Mouse (Mus musculus) MEL (cell line): ENCODE measurements at regions not wholly inside any gene's neighbourhood (a gene's known extent, or its start where the extent isn't known, plus 50 kb on each side); places are given as distances from the start of the nearest gene placed in this dataset.

Experiments used
- DNase-seq: peaks from one replicate; pipeline ENCODE4 v3.0.0; 2011; ENCODE audit warnings: low read depth, low spot score
- H3K27ac ChIP-seq: 2 replicates; pipeline ENCODE4 v1.5.1; 2012; ENCODE audit warnings: low read depth, mild to moderate bottlenecking, control low read depth, low read length, moderate library complexity; ENCODE audit not compliant: control insufficient read depth
- H3K27me3 ChIP-seq, 2 experiments: fragments of 150-350 bp in 1 of 2; sonication (generic) in 1 of 2; 2 replicates each; pipeline ENCODE4 v1.6.1; 2012; ENCODE audit warnings: low read length in 2 of 2, mild to moderate bottlenecking in 2 of 2, improper control_type of control experiment in 1 of 2, moderate library complexity in 1 of 2; ENCODE audit not compliant: insufficient read depth in 2 of 2, control insufficient read depth in 1 of 2
- H3K36me3 ChIP-seq, 2 experiments: 2 replicates each; pipeline ENCODE4 v1.6.1; 2012 to 2014; ENCODE audit warnings: low read length in 2 of 2, improper control_type of control experiment in 1 of 2, inconsistent platforms in 1 of 2, mild to moderate bottlenecking in 1 of 2; ENCODE audit not compliant: insufficient read depth in 2 of 2, control insufficient read depth in 1 of 2
- H3K4me1 ChIP-seq, 2 experiments: fragments of 150-350 bp in 1 of 2; sonication (generic) in 1 of 2; 2 replicates each; pipeline ENCODE4 v1.6.1; 2012; ENCODE audit warnings: low read length in 2 of 2, improper control_type of control experiment in 1 of 2, mild to moderate bottlenecking in 1 of 2; ENCODE audit not compliant: insufficient read depth in 2 of 2, control insufficient read depth in 1 of 2
- H3K4me3 ChIP-seq, 2 experiments: fragments of 150-350 bp in 1 of 2; sonication (generic) in 1 of 2; 2 replicates each; pipeline ENCODE4 v1.5.1; 2012; ENCODE audit warnings: low read depth in 2 of 2, low read length in 2 of 2, mild to moderate bottlenecking in 2 of 2, moderate library complexity in 2 of 2, control low read depth in 1 of 2, improper control_type of control experiment in 1 of 2; ENCODE audit not compliant: control insufficient read depth in 1 of 2, insufficient read depth in 1 of 2
- H3K79me2 ChIP-seq: 2 replicates; pipeline ENCODE4 v1.6.1; 2012; ENCODE audit warnings: mild to moderate bottlenecking, low read length, moderate library complexity; ENCODE audit not compliant: control insufficient read depth, poor library complexity, insufficient read depth
- H3K9ac ChIP-seq: 2 replicates; pipeline ENCODE4 v1.6.1; 2012; ENCODE audit warnings: low read depth, mild to moderate bottlenecking, control low read depth, low read length, moderate library complexity; ENCODE audit not compliant: control insufficient read depth, poor library complexity, severe bottlenecking
- H3K9me3 ChIP-seq: fragments of 150-350 bp; sonication (generic); replicated peaks from 2 replicates; pipeline ENCODE4 v1.6.1; 2012; ENCODE audit warnings: mild to moderate bottlenecking, low read length, improper control_type of control experiment, moderate library complexity; ENCODE audit not compliant: insufficient read depth
- BHLHE40 ChIP-seq: IDR thresholded peaks from 2 replicates; pipeline ENCODE4 v1.6.1; 2012; ENCODE audit warnings: low read depth, mild to moderate bottlenecking, inconsistent platforms, low read length, improper control_type of control experiment, borderline replicate concordance
- ELF1 ChIP-seq: IDR thresholded peaks from 2 replicates; pipeline ENCODE4 v1.6.1; 2014; ENCODE audit warnings: low read depth, mild to moderate bottlenecking, inconsistent platforms, low read length, improper control_type of control experiment, moderate library complexity
- EP300 ChIP-seq, 2 experiments: IDR thresholded peaks; 2 replicates each; pipeline ENCODE4 v1.6.1; 2011; ENCODE audit warnings: improper control_type of control experiment in 2 of 2, low read length in 2 of 2, low read depth in 1 of 2, mild to moderate bottlenecking in 1 of 2
- ETS1 ChIP-seq: IDR thresholded peaks from 2 replicates; pipeline ENCODE4 v1.6.1; 2012; ENCODE audit warnings: low read depth, mild to moderate bottlenecking, inconsistent platforms, low read length, improper control_type of control experiment, moderate library complexity
- HCFC1 ChIP-seq: IDR thresholded peaks from 2 replicates; pipeline ENCODE4 v1.6.1; 2012; ENCODE audit warnings: low read depth, mild to moderate bottlenecking, inconsistent platforms, low read length, improper control_type of control experiment, moderate library complexity
- JUND ChIP-seq: IDR thresholded peaks from 2 replicates; pipeline ENCODE4 v1.6.1; 2011; ENCODE audit warnings: low read depth, mild to moderate bottlenecking, improper control_type of control experiment, low read length
- KAT2A ChIP-seq: conservative IDR thresholded peaks from 2 replicates; pipeline ENCODE4 v1.6.1; 2012; ENCODE audit warnings: low read depth, low read length, improper control_type of control experiment, inconsistent platforms
- MAFK ChIP-seq: IDR thresholded peaks from 2 replicates; pipeline ENCODE4 v1.6.1; 2011; ENCODE audit warnings: low read depth, mild to moderate bottlenecking, low read length, improper control_type of control experiment, borderline replicate concordance
- MAX ChIP-seq: IDR thresholded peaks from 2 replicates; pipeline ENCODE4 v1.6.1; 2011; ENCODE audit warnings: low read length, improper control_type of control experiment
- MEF2A ChIP-seq: IDR thresholded peaks from 2 replicates; pipeline ENCODE4 v1.6.1; 2014; ENCODE audit warnings: low read depth, mild to moderate bottlenecking, inconsistent platforms, low read length, improper control_type of control experiment; ENCODE audit not compliant: poor library complexity, insufficient replicate concordance, severe bottlenecking; ENCODE audit errors: extremely low read depth
- MYB ChIP-seq: IDR thresholded peaks from 2 replicates; pipeline ENCODE4 v1.6.1; 2011; ENCODE audit warnings: mild to moderate bottlenecking, low read depth, low read length, improper control_type of control experiment
- NELFE ChIP-seq: IDR thresholded peaks from 2 replicates; pipeline ENCODE4 v1.6.1; 2011; ENCODE audit warnings: low read depth, low read length, improper control_type of control experiment
- NRF1 ChIP-seq: IDR thresholded peaks from 2 replicates; pipeline ENCODE4 v1.6.1; 2014; ENCODE audit warnings: low read depth, mild to moderate bottlenecking, inconsistent platforms, low read length, improper control_type of control experiment, moderate library complexity; ENCODE audit not compliant: poor library complexity, insufficient read depth, severe bottlenecking
- POLR2A ChIP-seq, 2 experiments: IDR thresholded peaks; 2 replicates each; pipeline ENCODE4 v1.6.1; 2011 to 2012; ENCODE audit warnings: low read length in 2 of 2, mild to moderate bottlenecking in 2 of 2, control low read depth in 1 of 2, improper control_type of control experiment in 1 of 2, low read depth in 1 of 2, moderate library complexity in 1 of 2; ENCODE audit not compliant: control insufficient read depth in 1 of 2, insufficient read depth in 1 of 2, poor library complexity in 1 of 2
- POLR2AphosphoS5 ChIP-seq: IDR thresholded peaks from 2 replicates; pipeline ENCODE4 v1.6.1; 2012; ENCODE audit warnings: low read depth, borderline replicate concordance, mild to moderate bottlenecking, inconsistent platforms, low read length, moderate library complexity, mixed read lengths
- RAD21 ChIP-seq: IDR thresholded peaks from 2 replicates; pipeline ENCODE4 v1.6.1; 2011; ENCODE audit warnings: mild to moderate bottlenecking, low read depth, low read length, improper control_type of control experiment
- SIN3A ChIP-seq: IDR thresholded peaks from 2 replicates; pipeline ENCODE4 v1.6.1; 2012; ENCODE audit warnings: low read length, improper control_type of control experiment, inconsistent platforms
- SMC3 ChIP-seq: IDR thresholded peaks from 2 replicates; pipeline ENCODE4 v1.6.1; 2011; ENCODE audit warnings: low read depth, low read length, improper control_type of control experiment
- TBP ChIP-seq: IDR thresholded peaks from 2 replicates; pipeline ENCODE4 v1.8.0; 2011; ENCODE audit warnings: low read depth, low read length, improper control_type of control experiment
- UBTF ChIP-seq: IDR thresholded peaks from 2 replicates; pipeline ENCODE4 v1.6.1; 2012; ENCODE audit warnings: low read depth, mild to moderate bottlenecking, inconsistent platforms, low read length, improper control_type of control experiment, moderate library complexity, borderline replicate concordance; ENCODE audit not compliant: insufficient read depth
- ZKSCAN1 ChIP-seq: IDR thresholded peaks from 2 replicates; pipeline ENCODE4 v1.6.1; 2012; ENCODE audit warnings: low read depth, mild to moderate bottlenecking, inconsistent platforms, low read length, improper control_type of control experiment, moderate library complexity
- ZMIZ1 ChIP-seq: IDR thresholded peaks from 2 replicates; pipeline ENCODE4 v1.6.1; 2012; ENCODE audit warnings: low read depth, mild to moderate bottlenecking, inconsistent platforms, low read length, improper control_type of control experiment, moderate library complexity

- no peaks in the 10 kb centered on the region for H3K27me3 ChIP-seq
- TF ChIP-seq MAX: no peak
- no peak for TF ChIP-seq NELFE
- TF ChIP-seq HCFC1: no peak
- no peak for TF ChIP-seq JUND
- TF ChIP-seq MYB: no peak
- no peak for TF ChIP-seq POLR2AphosphoS5
- no peak for TF ChIP-seq BHLHE40
- no peak for TF ChIP-seq NRF1
- TF ChIP-seq MAFK: no peak
- TF ChIP-seq SMC3: no peak
- TF ChIP-seq ZKSCAN1: no peak
- no peak for TF ChIP-seq MEF2A
- TF ChIP-seq TBP: no peak
- no peak for TF ChIP-seq ELF1
- TF ChIP-seq SIN3A: no peak
- no peak for TF ChIP-seq POLR2A (IDR thresholded peaks at IDR 0.05; ENCODE audit: control insufficient read depth in 1 of 2, insufficient read depth in 1 of 2, low read depth in 1 of 2, low read length in 2 of 2, poor library complexity in 1 of 2)
- TF ChIP-seq ZMIZ1: no peak
- TF ChIP-seq RAD21: no peak
- TF ChIP-seq, all 39 proteins: peak for 0
- H3K79me2 ChIP-seq: no peaks in the 10 kb centered on the region
- no peaks in the 10 kb centered on the region for H3K4me1 ChIP-seq
- no peak overlapping the region for H3K9ac ChIP-seq
- no peak overlapping the region for H3K4me3 ChIP-seq
- no peak overlapping the region for H3K27ac ChIP-seq
- no peak for DNase-seq
- H3K36me3 ChIP-seq: no peaks in the 10 kb centered on the region
- H3K9me3 ChIP-seq: no peaks in the 10 kb centered on the region
Observed at GRCm38 (mm10) chr6:98101023-98101422, 241.5 kb downstream of the Gm765 start.

DNA sequence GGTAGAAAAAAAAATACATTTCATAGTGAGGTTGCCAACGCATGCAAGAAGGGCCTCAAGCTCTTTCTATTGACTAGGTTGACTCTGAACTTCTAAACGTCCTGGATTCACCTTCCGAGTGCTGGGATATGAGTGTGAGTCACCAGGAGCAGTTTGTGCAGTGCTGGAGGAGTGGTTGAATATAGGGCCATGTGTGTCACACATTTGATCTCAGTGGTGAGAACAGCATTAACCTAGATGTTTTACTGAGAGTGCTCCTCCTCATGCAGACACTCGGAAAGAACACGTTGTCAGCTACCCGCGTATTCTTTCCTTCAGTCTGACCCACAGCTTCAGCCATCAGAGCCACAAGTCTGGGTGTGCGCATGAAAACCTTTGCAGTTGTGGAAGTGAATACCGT is 243.4 kb downstream of the Gm765 start:
- no peak overlapping the region for H3K27ac ChIP-seq
- H3K36me3 ChIP-seq: no peaks in the 10 kb centered on the region
- no peaks in the 10 kb centered on the region for H3K27me3 ChIP-seq
- no peak for DNase-seq
- H3K9ac ChIP-seq: no peak overlapping the region
- TF ChIP-seq EP300 (IDR thresholded peaks at IDR 0.05; ENCODE audit: low read depth in 1 of 2, low read length in 2 of 2) (no peak), RAD21 (no peak), MYB (no peak), POLR2AphosphoS5 (no peak), UBTF (no peak), NRF1 (no peak), KAT2A (no peak), ETS1 (no peak), MAFK (no peak)
- no peaks in the 10 kb centered on the region for H3K9me3 ChIP-seq
- no peaks in the 10 kb centered on the region for H3K4me1 ChIP-seq
- H3K79me2 ChIP-seq: no peaks in the 10 kb centered on the region
- H3K4me3 ChIP-seq: no peak overlapping the region
